Mouse (Mus musculus): ENCODE results near the gene Pla2g1b. TPM values are rescaled to one million over a fixed set of nuclear protein-coding genes. Genes with fewer than 3 reads are reported as not detected.

Pla2g1b gene
- polyA plus RNA-seq, 1 experiment from 2014 or later, result not detected

DNA sequence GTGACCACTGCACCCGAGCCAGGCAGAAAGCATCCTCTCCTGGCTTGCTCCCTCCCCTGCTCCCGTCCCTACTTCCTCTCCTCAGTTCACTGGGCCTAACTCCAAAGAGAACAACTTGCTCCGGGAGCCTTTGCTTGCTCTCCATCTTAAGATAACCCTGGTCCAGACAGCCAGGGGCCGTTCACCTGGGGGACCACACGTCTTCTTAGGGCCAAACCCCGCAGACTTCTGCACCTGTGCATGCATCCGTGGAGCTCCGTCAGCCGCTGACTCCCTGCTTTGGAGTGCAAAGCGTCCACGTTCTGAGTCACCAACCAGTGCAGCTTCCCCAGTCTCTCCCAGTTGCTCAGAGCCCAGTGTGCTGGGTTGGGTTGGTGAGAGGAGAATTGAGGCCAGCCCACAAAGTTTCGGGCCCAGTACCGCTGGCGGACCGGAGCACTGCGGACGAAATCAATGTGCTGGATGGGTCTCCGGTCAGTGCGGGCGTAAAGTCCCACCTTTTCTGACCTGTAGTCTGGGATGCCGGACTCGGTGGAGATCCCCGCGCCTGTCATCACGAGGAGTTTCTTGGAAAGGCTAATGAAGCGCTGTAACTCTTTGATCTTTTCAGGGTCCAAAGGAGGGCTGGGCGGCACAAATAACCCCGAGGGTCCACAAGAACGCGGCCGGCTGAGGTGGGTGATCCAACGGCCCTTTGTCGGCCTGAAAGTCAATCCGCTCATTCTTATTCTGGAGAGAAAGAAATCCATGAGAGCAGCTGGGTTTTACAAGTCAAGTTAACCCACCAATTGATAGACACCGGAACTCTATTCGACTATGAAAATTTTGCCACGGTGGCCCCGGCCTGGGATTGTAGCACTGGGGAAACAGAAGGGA, 16.6 kb downstream of the Pla2g1b start:
- 51% methylated on average over 38 of the region's 38 CpGs for WGBS
- H3K27me3 ChIP-seq (ENCODE audit: control insufficient read depth, insufficient read depth, low read length), result peaks cover 4% of the 10 kb centered on the region; the same call in 1 of the 2 replicates
- H3K4me3 ChIP-seq (ENCODE audit: control insufficient read depth in 1 of 2, insufficient read depth in 1 of 2, low read depth in 1 of 2, low read length in 2 of 2), result no peak overlapping the region
- no peak for ATAC-seq (ENCODE audit: insufficient number of reproducible peaks, insufficient read depth, low FRiP score, low read depth)
- H3K9me3 ChIP-seq (ENCODE audit: control insufficient read depth, low read length), result no peaks in the 10 kb centered on the region
- 0 out of 2 replicates have a peak overlapping the region, but pooled peaks have one; percentile 16 for H3K9ac ChIP-seq (ENCODE audit: low read length)
- H3K27ac ChIP-seq (replicated peaks in 1 of 2; ENCODE audit: control insufficient read depth in 1 of 2, insufficient read depth in 1 of 2, low read depth in 2 of 2, low read length in 2 of 2), result no peak overlapping the region
- peak overlapping the region; percentile 73; the same call in 1 of the 2 replicates for H3K4me2 ChIP-seq (ENCODE audit: low read length)
- H3K36me3 ChIP-seq (ENCODE audit: control insufficient read depth, insufficient read depth, low read length), result peaks cover 22% of the 10 kb centered on the region
- H3K4me1 ChIP-seq (ENCODE audit: control insufficient read depth in 2 of 2, insufficient read depth in 2 of 2, low read length in 2 of 2), result peaks cover 4 to 5% of the 10 kb centered on the region in 2 experiments; a peak in 2 of 4 replicates

DNA sequence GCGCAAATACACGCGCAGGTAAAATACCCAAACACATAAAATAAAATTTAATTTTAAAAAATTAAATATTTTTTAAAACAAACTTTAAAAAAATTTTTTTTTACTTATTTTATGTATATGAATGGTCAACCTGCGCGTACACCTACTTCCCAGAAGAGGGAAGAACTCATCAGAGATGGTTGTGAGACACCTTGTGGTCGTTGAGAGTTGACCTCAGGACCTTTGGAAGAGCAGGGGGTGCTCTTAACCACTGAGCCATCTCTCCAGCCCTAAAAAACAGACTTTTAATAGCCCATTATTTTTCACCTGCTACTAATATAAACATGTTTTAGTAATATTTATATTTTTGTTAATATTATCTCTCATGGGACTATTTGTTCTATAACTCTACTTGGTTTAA, 17.3 kb downstream of the Pla2g1b start:
- Histone ChIP-seq H3K27me3 (ENCODE audit: control insufficient read depth, insufficient read depth, low read length) (peaks cover 4% of the 10 kb centered on the region; the same call in 1 of the 2 replicates), H3K9me3 (ENCODE audit: control insufficient read depth, low read length) (no peaks in the 10 kb centered on the region), H3K9ac (ENCODE audit: low read length) (no peak overlapping the region), H3K36me3 (ENCODE audit: control insufficient read depth, insufficient read depth, low read length) (peaks cover 22% of the 10 kb centered on the region), H3K4me2 (ENCODE audit: low read length) (peak overlapping the region; percentile 73), H3K27ac (replicated peaks in 1 of 2; ENCODE audit: control insufficient read depth in 1 of 2, insufficient read depth in 1 of 2, low read depth in 2 of 2, low read length in 2 of 2) (no peak overlapping the region), H3K4me1 (ENCODE audit: control insufficient read depth in 2 of 2, insufficient read depth in 2 of 2, low read length in 2 of 2) (peaks cover 4 to 6% of the 10 kb centered on the region in 2 experiments; a peak in 2 of 4 replicates), H3K4me3 (ENCODE audit: control insufficient read depth in 1 of 2, insufficient read depth in 1 of 2, low read depth in 1 of 2, low read length in 2 of 2) (0 out of 4 replicates have a peak overlapping the region, but pooled peaks of 1 of the 2 experiments have one; percentile 34)
- WGBS, result 46% methylated on average over 6 of the region's 6 CpGs
- no peak for ATAC-seq (ENCODE audit: insufficient number of reproducible peaks, insufficient read depth, low FRiP score, low read depth)

DNA sequence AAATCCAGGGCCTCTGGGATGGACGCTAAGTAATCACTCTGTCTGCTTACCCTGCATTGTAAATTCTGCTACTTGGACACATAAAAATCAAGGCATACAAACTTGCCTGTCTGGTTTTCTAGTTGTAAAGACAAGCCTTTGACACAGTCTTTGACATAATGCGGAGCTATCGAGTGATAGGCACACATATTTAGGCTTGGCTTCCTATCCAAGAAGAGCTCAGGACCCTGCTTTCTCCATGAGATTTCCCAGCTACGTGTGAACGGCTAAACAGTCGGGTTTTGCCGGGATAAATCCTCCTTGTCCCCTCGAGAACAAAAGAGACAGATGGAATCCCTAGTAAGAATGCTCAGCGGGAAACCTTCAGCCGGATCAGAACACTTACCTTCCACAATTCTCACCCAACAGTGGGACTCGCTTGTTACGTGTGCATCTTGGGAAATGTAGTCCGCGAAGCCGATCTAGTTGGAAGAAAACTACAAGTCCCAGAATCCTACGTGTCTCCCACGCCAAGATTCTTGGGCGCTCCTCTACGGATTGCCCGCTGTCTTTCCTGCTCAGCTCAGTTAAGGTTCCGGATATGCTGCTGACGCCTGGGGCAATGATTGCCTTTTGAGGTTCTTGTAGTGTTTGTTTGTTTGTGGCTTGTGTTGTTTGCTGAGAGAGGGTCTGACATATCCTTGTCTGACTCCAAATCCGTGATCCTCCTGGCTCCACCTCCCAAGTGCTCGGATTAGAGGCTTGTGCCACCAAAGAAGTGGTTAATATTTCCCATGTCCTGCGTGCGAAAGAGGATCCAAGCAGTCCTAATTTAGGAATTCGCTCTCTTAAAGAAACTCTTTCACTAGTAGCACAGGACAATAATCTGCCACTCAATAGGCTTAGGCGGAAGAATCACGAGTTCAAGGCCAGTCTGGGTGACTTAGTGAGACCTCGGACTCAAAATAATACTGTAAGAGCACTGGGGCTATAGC, 18.2 kb downstream of the Pla2g1b start, which contains the start of gene Sirt4:
Gene Sirt4 (minus strand): TSS at position 779 of the 974 bp plus-strand sequence.
- H3K4me1 ChIP-seq (ENCODE audit: control insufficient read depth in 2 of 2, insufficient read depth in 2 of 2, low read length in 2 of 2), result peaks cover 7 to 11% of the 10 kb centered on the region in 2 experiments; a peak in 2 of 4 replicates
- H3K27me3 ChIP-seq (ENCODE audit: control insufficient read depth, insufficient read depth, low read length), result peaks cover 4% of the 10 kb centered on the region; the same call in 1 of the 2 replicates
- peak within 1 kb of the TSS; percentile 73 for H3K4me2 ChIP-seq (ENCODE audit: low read length)
- no peaks in the 10 kb centered on the region for H3K9me3 ChIP-seq (ENCODE audit: control insufficient read depth, low read length)
- peak within 1 kb of the TSS; percentile 15 to 86 for H3K27ac ChIP-seq (replicated peaks in 1 of 2; ENCODE audit: control insufficient read depth in 1 of 2, insufficient read depth in 1 of 2, low read depth in 2 of 2, low read length in 2 of 2)
- H3K4me3 ChIP-seq (ENCODE audit: control insufficient read depth in 1 of 2, insufficient read depth in 1 of 2, low read depth in 1 of 2, low read length in 2 of 2), result peak within 1 kb of the TSS; percentile 34 to 78
- peak; percentile 76 for ATAC-seq (ENCODE audit: insufficient number of reproducible peaks, insufficient read depth, low FRiP score, low read depth)
- H3K9ac ChIP-seq (ENCODE audit: low read length), result peak within 1 kb of the TSS; percentile 57
- H3K36me3 ChIP-seq (ENCODE audit: control insufficient read depth, insufficient read depth, low read length), result peaks cover 22% of the 10 kb centered on the region
- 8% methylated on average over 30 of the region's 30 CpGs for WGBS

DNA sequence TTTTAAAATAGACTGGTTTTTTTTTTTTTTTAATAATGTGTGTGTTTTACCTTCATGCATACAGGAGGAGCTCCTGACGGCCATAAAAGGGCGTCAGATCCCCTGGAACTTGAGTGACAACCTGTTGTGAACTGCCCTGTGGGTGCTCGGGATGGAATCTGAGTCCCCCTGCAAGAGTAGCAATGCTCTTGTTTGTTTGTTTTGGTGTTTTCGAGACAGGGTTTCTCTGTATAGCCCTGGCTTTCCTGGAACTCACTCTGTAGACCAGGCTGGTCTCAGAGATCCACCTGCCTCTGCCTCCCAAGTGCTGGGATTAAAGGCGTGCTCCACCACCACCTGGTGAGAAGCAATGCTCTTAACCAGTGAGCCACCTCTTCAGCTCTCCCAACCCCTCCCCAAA, 18.9 kb downstream of the Pla2g1b start:
- Histone ChIP-seq H3K27me3 (ENCODE audit: control insufficient read depth, insufficient read depth, low read length) (peaks cover 4% of the 10 kb centered on the region; the same call in 1 of the 2 replicates), H3K4me2 (ENCODE audit: low read length) (peak overlapping the region; percentile 73), H3K4me1 (ENCODE audit: control insufficient read depth in 2 of 2, insufficient read depth in 2 of 2, low read length in 2 of 2) (peaks cover 7 to 11% of the 10 kb centered on the region in 2 experiments; a peak in 2 of 4 replicates), H3K9me3 (ENCODE audit: control insufficient read depth, low read length) (no peaks in the 10 kb centered on the region), H3K4me3 (ENCODE audit: control insufficient read depth in 1 of 2, insufficient read depth in 1 of 2, low read depth in 1 of 2, low read length in 2 of 2) (peak overlapping the region; percentile 34 to 78; a peak in 3 of 4 replicates), H3K9ac (ENCODE audit: low read length) (peak overlapping the region; percentile 57), H3K36me3 (ENCODE audit: control insufficient read depth, insufficient read depth, low read length) (peaks cover 14% of the 10 kb centered on the region), H3K27ac (replicated peaks in 1 of 2; ENCODE audit: control insufficient read depth in 1 of 2, insufficient read depth in 1 of 2, low read depth in 2 of 2, low read length in 2 of 2) (no peak overlapping the region)
- ATAC-seq (ENCODE audit: insufficient number of reproducible peaks, insufficient read depth, low FRiP score, low read depth), result no peak
- 56% methylated on average over 5 of the region's 5 CpGs for WGBS

DNA sequence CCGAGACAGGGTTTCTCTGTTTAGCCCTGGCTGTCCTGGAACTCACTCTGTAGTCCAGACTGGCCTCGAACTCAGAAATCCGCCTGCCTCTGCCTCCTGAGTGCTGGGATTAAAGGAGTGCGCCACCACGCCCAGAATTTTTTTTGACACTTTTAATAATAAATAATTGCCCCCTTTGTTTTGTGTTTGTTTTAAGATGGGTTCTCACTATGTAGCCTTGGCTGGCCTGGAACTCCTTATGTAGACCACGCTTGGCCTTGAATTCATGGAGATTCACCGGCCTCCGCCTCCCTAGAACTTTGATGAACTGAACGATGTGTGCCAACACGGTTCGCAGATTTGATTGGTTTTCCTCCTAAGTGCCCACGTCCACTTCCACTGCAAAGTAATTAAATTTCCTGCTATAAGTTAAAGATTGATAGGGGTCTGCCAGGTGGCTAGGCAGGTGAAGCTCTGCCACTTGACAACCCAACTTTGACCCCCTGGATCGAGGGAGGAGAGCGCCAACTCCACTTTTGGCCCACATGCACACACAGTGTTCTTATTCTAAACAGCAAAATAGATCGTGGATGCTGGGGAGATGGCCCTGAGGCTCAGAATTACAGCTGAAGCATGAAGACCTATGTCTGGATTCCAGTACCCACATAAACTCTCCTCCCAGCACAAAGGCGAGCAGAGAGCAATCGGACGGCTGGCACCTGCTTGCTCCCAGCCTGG, 19.6 kb downstream of the Pla2g1b start:
- peaks cover 12% of the 10 kb centered on the region for H3K36me3 ChIP-seq (ENCODE audit: control insufficient read depth, insufficient read depth, low read length)
- WGBS, result 87% methylated on average over 17 of the region's 18 CpGs
- no peak for ATAC-seq (ENCODE audit: insufficient number of reproducible peaks, insufficient read depth, low FRiP score, low read depth)

DNA sequence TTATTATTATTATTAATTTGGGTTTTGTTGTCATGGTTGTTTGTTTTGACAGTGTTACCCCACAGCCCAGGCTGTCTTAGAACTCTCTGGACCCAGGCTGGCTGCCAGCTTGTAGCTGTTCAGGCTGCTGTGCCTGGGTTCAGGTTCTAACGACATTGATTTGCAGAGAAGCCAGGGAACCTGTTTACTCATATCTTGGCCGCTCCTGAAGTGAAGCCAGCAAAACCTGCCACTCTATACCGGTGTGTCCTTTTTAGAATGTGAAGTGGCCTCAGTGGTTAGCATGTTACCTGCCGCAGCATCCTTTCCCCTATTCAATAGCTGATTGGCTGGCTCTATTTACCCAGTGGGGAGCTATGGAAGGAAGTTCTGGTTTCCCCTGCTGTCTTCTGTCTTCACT, 20.7 kb downstream of the Pla2g1b start:
- no peak for ATAC-seq (ENCODE audit: insufficient number of reproducible peaks, insufficient read depth, low FRiP score, low read depth)
- Histone ChIP-seq H3K27ac (replicated peaks in 1 of 2; ENCODE audit: control insufficient read depth in 1 of 2, insufficient read depth in 1 of 2, low read depth in 2 of 2, low read length in 2 of 2) (no peak overlapping the region), H3K9me3 (ENCODE audit: control insufficient read depth, low read length) (no peaks in the 10 kb centered on the region), H3K9ac (ENCODE audit: low read length) (no peak overlapping the region), H3K4me3 (ENCODE audit: control insufficient read depth in 1 of 2, insufficient read depth in 1 of 2, low read depth in 1 of 2, low read length in 2 of 2) (no peak overlapping the region), H3K27me3 (ENCODE audit: control insufficient read depth, insufficient read depth, low read length) (no peaks in the 10 kb centered on the region), H3K4me1 (ENCODE audit: control insufficient read depth in 2 of 2, insufficient read depth in 2 of 2, low read length in 2 of 2) (peaks cover 10 to 19% of the 10 kb centered on the region in 2 experiments), H3K4me2 (ENCODE audit: low read length) (no peak overlapping the region), H3K36me3 (ENCODE audit: control insufficient read depth, insufficient read depth, low read length) (peaks cover 9% of the 10 kb centered on the region)
- 53% methylated on average over 4 of the region's 4 CpGs for whole genome bisulfite sequencing

More for the DNA sequence above, 19.6 kb downstream of the Pla2g1b start:
- no peaks in the 10 kb centered on the region for H3K9me3 ChIP-seq (ENCODE audit: control insufficient read depth, low read length)
- no peak overlapping the region for H3K9ac ChIP-seq (ENCODE audit: low read length)
- H3K4me2 ChIP-seq (ENCODE audit: low read length), result no peak overlapping the region
- peaks cover 4% of the 10 kb centered on the region; the same call in 1 of the 2 replicates for H3K27me3 ChIP-seq (ENCODE audit: control insufficient read depth, insufficient read depth, low read length)
- no peak overlapping the region for H3K27ac ChIP-seq (replicated peaks in 1 of 2; ENCODE audit: control insufficient read depth in 1 of 2, insufficient read depth in 1 of 2, low read depth in 2 of 2, low read length in 2 of 2)
- H3K4me1 ChIP-seq (ENCODE audit: control insufficient read depth in 2 of 2, insufficient read depth in 2 of 2, low read length in 2 of 2), result peaks cover 8 to 11% of the 10 kb centered on the region in 2 experiments; a peak in 3 of 4 replicates
- H3K4me3 ChIP-seq (ENCODE audit: control insufficient read depth in 1 of 2, insufficient read depth in 1 of 2, low read depth in 1 of 2, low read length in 2 of 2), result no peak overlapping the region

Measured in heart, embryonic 14.5 days (tissue).